Mouse (Mus musculus): ENCODE measurements around the gene Sh2b3. TPM values are rescaled to one million over a fixed set of nuclear protein-coding genes. Genes with fewer than 3 reads are reported as not detected.
"Not testable (repeated sequence)": the region's sequence is repeated elsewhere in the genome, so short reads cannot be mapped to it uniquely, and the experiment has no call there.

Sh2b3 gene
- polyA plus RNA-seq, 1 experiment from 2014 or later = 12.7 TPM

DNA sequence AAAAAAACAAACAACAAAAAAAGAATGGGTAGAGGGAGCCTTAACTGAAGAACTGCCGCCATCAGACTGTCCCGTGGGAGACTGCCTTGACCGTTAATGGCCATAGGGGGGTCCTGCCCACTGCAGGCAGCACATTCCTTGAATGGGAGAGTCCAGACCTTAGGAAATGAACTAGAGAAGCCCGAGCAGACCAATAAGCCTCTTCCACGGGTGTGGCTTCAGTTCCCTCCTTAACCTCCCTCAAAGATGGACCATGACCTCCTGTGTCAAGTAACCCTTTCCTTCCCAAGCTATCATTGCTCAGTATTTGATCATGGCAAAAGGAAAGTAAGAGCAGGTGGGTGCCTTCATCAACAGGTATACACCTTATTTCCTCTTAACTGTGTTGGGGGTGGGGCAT is 24.5 kb upstream of the Sh2b3 start:
- Histone ChIP-seq H3K9me3 (peaks cover 6% of the 10 kb centered on the region), H3K27ac (no peak overlapping the region), H3K4me3 (replicated peaks) (no peak overlapping the region), H3K4me1 (replicated peaks) (0 out of 2 replicates have a peak, but pooled peaks cover 3% of the 10 kb centered on the region), H3K36me3 (peaks cover 14% of the 10 kb centered on the region), H3K9ac (replicated peaks) (no peak overlapping the region), H3K4me2 (no peak overlapping the region), H3K27me3 (0 out of 2 replicates have a peak, but pooled peaks cover 2% of the 10 kb centered on the region)
- WGBS = 55% methylated on average over 5 of the region's 5 CpGs
- no peak for ATAC-seq (ENCODE audit: insufficient number of reproducible peaks, insufficient read depth, low FRiP score, low TSS enrichment, low read depth)

DNA sequence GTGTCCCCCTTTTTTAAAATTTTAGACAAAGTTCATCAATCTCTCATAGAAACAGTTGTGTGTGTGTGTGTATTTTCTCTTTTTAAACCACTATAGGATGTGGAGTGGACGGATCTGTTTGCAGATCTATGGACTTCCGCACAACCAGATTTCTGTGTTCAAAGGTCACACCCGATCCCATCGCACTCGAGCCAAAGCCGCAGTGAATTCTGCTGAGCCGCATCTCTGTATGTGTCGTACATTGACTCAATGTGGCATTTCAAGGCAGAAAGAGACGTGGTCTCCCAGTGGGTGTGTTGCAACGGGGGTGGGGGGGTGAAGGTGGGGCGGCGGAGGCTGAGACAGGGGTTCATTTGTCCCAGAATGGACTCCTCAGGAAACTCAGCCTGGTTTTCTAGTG is 21.0 kb upstream of the Sh2b3 start:
- 92% methylated on average over 12 of the region's 12 CpGs for WGBS
- Histone ChIP-seq H3K4me1 (replicated peaks) (no peaks in the 10 kb centered on the region; the same call in 1 of the 2 replicates), H3K4me2 (no peak overlapping the region), H3K9ac (replicated peaks) (no peak overlapping the region), H3K9me3 (peaks cover 6% of the 10 kb centered on the region), H3K36me3 (peaks cover 39% of the 10 kb centered on the region), H3K27me3 (no peaks in the 10 kb centered on the region), H3K27ac (no peak overlapping the region), H3K4me3 (replicated peaks) (no peak overlapping the region)
- ATAC-seq (ENCODE audit: insufficient number of reproducible peaks, insufficient read depth, low FRiP score, low TSS enrichment, low read depth) = no peak

DNA sequence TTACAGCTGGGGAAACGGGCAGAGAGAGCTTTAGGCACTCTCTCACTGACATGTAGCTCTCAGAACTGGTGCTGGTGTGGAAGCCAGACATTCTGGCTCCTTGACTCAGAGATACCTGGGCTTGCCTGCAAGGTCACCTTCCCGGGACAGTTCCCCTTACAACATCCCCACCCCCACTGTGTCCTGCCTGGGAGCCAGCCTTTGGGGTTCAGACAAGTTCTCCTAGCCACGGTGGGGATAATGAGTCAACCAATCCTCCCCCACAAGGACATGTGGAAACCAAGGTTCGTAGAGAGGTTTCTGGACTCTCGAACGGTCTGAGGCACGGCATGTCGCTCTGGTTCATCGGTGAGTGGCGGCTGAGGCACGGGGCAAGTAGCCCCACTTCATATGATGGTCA is 19.3 kb upstream of the Sh2b3 start:
- 86% methylated on average over 11 of the region's 11 CpGs for WGBS
- Histone ChIP-seq H3K4me3 (replicated peaks) (no peak overlapping the region), H3K9ac (replicated peaks) (no peak overlapping the region), H3K36me3 (peaks cover 56% of the 10 kb centered on the region), H3K4me2 (no peak overlapping the region), H3K27ac (no peak overlapping the region), H3K27me3 (no peaks in the 10 kb centered on the region), H3K9me3 (peaks cover 6% of the 10 kb centered on the region), H3K4me1 (replicated peaks) (no peaks in the 10 kb centered on the region; the same call in 1 of the 2 replicates)
- no peak for ATAC-seq (ENCODE audit: insufficient number of reproducible peaks, insufficient read depth, low FRiP score, low TSS enrichment, low read depth)

DNA sequence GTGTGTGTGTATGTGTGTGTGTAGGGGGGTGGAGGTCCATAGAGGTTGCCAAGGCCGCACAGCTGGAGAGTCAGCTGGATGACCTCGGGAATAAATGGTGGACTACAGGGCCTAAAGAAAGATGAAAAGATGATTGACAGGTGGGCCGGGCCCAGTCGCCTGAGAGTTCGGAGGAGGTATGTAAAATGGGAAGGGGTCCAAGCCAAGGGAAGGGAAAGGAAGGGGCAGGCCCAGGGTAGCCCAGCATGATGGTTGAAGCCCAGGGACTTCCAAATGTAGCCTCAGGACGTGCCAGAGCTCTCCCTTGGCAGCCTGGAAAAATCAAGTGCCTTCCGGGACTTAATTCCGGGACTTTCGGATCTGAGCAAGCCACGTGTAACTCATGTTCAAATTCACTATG is 17.3 kb upstream of the Sh2b3 start:
- H3K9me3 ChIP-seq = no peaks in the 10 kb centered on the region
- no peak for ATAC-seq (ENCODE audit: insufficient number of reproducible peaks, insufficient read depth, low FRiP score, low TSS enrichment, low read depth)
- H3K4me1 ChIP-seq (replicated peaks) = peaks cover 14% of the 10 kb centered on the region
- H3K36me3 ChIP-seq = peaks cover 56% of the 10 kb centered on the region
- no peak overlapping the region for H3K4me3 ChIP-seq (replicated peaks)
- H3K4me2 ChIP-seq = no peak overlapping the region
- no peak overlapping the region for H3K27ac ChIP-seq
- no peaks in the 10 kb centered on the region for H3K27me3 ChIP-seq
- H3K9ac ChIP-seq (replicated peaks) = no peak overlapping the region
- 87% methylated on average over 10 of the region's 10 CpGs for WGBS

DNA sequence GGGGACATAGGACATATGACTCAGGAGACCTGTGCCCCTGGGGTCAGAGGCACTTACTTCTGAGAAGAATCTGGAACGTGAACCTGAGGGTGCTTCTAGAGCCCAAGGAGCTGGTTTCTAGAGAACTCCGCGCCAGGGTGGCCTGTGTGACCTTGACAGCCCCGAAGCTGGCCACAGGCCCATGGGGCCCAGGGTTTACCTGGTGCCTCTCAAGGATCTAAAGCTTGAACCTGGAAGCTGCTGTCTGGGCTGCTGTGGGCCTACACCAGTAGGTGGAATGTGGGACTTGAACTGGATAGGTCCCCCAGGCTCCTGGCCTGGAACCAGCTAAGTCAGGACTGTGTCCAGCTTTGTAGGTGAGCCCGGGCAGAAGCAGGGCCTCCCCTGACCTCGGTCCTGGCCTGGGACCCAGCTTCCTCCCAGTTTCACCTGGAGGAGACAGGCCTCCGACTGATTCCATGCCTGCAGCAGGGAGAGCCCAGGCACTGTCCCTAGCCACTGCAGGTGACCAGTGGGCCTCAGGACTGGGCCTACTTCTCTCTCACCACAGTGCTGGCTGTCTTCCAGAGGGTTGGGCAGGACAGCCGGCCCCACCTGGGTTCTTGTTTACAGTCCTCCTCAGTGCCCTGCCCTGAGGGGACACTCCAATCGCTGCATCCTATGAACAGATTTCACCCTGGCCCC is 16.1 kb upstream of the Sh2b3 start:
- Histone ChIP-seq H3K9me3 (no peaks in the 10 kb centered on the region), H3K4me2 (no peak overlapping the region), H3K27me3 (no peaks in the 10 kb centered on the region), H3K36me3 (peaks cover 56% of the 10 kb centered on the region), H3K9ac (replicated peaks) (no peak overlapping the region), H3K4me1 (replicated peaks) (peaks cover 18% of the 10 kb centered on the region), H3K27ac (no peak overlapping the region), H3K4me3 (replicated peaks) (no peak overlapping the region)
- 93% methylated on average over 9 of the region's 9 CpGs for whole genome bisulfite sequencing
- no peak for ATAC-seq (ENCODE audit: insufficient number of reproducible peaks, insufficient read depth, low FRiP score, low TSS enrichment, low read depth)

DNA sequence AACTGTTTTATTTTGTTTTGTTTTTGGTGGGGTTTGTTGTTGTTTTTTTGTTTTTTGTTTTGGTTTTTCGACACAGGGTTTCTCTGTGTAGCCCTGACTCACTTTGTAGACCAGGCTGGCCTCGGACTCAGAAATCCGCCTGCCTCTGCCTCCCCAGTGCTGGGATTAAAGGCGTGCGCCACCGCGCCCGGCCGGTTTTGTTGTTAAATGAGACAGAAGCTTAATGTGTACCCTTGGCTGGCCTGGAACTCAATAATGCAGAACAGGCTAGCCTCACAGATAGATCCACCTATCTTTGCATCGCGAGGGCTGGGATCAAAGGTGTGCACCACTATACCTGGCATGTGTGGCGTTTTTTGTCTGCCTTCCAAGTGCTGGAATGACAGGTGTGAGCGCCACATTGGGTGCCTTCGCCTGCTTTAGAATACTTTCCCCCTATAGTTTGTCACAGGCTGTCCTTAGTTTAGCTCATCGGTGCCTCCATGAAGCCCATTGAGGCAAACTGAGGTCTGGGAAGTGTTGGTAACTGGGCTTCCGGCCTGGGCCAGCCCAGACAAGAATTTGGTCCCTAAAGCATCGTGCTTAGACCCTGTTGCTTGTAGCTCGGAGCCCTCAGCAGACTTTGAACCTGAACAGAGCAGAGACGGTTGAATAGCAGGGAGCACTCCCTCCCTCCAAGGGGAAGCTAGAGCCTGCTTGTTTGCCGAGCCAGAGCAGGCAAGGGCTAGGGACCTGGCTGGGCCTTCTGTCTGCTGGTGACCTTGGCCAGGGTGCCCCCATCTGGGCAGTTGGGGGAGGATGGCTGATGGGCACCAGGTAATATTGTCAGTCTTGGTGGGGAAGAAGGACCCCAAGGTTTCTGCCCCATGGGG is 12.3 kb upstream of the Sh2b3 start:
- Histone ChIP-seq H3K9ac (replicated peaks) (peak overlapping the region; percentile 88), H3K4me2 (peak overlapping the region; percentile 72), H3K4me3 (replicated peaks) (peak overlapping the region; percentile 83), H3K27me3 (peaks cover 13% of the 10 kb centered on the region; the same call in 1 of the 2 replicates), H3K4me1 (replicated peaks) (peaks cover 23% of the 10 kb centered on the region), H3K9me3 (no peaks in the 10 kb centered on the region), H3K27ac (no peak overlapping the region), H3K36me3 (peaks cover 38% of the 10 kb centered on the region)
- 42% methylated on average over 20 of the region's 20 CpGs for WGBS
- no peak for ATAC-seq (ENCODE audit: insufficient number of reproducible peaks, insufficient read depth, low FRiP score, low TSS enrichment, low read depth)

DNA sequence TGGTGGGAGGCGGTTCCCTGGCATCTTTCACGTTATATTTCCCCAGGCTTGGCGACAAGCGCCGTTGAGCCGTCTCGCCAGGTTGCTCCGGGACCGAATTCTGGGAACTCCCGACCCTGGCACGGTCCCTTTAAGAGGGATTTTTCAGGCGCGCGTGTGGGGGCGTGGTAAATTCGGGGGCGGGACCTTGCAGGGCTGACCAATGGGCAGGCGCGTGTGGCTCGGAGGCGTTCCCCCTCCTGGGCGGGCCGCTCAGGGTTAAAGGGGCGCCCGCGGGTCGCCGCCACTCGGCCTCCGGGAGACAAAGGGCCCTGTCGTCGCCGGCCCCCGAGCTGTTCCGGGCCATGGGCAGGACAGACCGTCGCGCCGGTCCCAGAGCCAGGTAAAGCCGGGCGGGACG is 11.3 kb upstream of the Sh2b3 start, which contains the start of gene Pheta1:
TSS of gene Pheta1 (plus strand) at position 242 of the 400 bp plus-strand sequence.
- Histone ChIP-seq H3K9ac (replicated peaks) (peak within 1 kb of the TSS; percentile 88), H3K9me3 (no peaks in the 10 kb centered on the region), H3K36me3 (peaks cover 28% of the 10 kb centered on the region), H3K4me3 (replicated peaks) (peak within 1 kb of the TSS; percentile 83), H3K4me1 (replicated peaks) (peaks cover 23% of the 10 kb centered on the region), H3K4me2 (peak within 1 kb of the TSS; percentile 72), H3K27me3 (peaks cover 22% of the 10 kb centered on the region), H3K27ac (peak within 1 kb of the TSS; percentile 83)
- under 1% methylated on average over 42 of the region's 42 CpGs for WGBS
- ATAC-seq (ENCODE audit: insufficient number of reproducible peaks, insufficient read depth, low FRiP score, low TSS enrichment, low read depth) = peak; percentile 86

DNA sequence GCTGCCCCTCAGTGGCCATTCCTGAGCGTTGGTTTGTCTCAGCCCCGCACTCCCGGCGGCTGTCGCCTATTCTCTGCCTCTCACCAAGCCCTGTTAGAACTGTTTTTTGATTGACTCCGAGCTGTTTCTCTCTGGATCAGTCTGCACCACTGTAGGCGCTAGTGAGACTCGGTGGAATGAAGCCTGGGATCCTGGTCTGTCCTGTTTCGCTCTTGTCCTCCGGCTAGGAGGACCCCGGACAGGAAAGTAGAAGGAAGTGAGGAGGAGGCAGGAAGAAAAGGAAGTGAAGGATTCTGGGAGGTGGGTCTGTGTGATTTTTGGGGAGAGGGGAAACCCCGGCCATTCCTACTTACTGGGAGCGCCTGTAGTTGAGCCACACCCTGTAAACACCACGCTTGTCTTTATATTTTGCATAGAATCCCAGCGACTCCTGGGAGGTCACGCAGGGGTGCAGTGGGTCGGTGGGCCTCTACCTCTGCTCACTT is 10.6 kb upstream of the Sh2b3 start:
- under 1% methylated on average over 17 of the region's 17 CpGs for WGBS
- ATAC-seq (ENCODE audit: insufficient number of reproducible peaks, insufficient read depth, low FRiP score, low TSS enrichment, low read depth) = 0 out of 2 replicates have a peak, but pooled peaks have one; percentile 26
- Histone ChIP-seq H3K4me1 (replicated peaks) (peaks cover 23% of the 10 kb centered on the region), H3K9me3 (no peaks in the 10 kb centered on the region), H3K36me3 (peaks cover 21% of the 10 kb centered on the region), H3K27me3 (peaks cover 28% of the 10 kb centered on the region), H3K9ac (replicated peaks) (peak overlapping the region; percentile 88), H3K4me2 (peak overlapping the region; percentile 72), H3K27ac (peak overlapping the region; percentile 83), H3K4me3 (replicated peaks) (peak overlapping the region; percentile 83)

DNA sequence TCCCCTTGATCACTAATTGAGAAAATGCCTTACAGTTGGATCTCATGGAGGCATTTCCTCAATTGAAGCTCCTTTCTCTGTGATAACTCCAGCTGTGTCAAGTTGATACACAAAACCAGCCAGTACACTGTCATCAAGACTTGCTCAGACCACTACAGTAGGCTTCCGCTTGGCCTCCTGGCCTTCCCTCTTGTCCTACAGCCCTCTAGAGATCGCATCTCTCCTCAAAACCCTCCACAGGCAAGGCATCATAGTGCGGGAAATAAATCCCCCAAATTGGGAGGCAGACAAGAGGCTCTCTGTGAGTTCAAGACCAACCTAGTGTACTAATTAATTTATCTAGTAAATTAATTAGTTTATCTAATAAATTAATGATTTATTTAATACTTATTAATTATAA is 9.8 kb upstream of the Sh2b3 start:
- not testable (repeated sequence) for H3K9me3 ChIP-seq; H3K4me3 ChIP-seq (replicated peaks); ATAC-seq (ENCODE audit: insufficient number of reproducible peaks, insufficient read depth, low FRiP score, low TSS enrichment, low read depth); H3K27ac ChIP-seq; H3K9ac ChIP-seq (replicated peaks); H3K4me2 ChIP-seq
- 78% methylated on average over 3 of the region's 3 CpGs for WGBS
- Histone ChIP-seq H3K27me3 (peaks cover 34% of the 10 kb centered on the region), H3K36me3 (peaks cover 13% of the 10 kb centered on the region), H3K4me1 (replicated peaks) (peaks cover 27% of the 10 kb centered on the region)

DNA sequence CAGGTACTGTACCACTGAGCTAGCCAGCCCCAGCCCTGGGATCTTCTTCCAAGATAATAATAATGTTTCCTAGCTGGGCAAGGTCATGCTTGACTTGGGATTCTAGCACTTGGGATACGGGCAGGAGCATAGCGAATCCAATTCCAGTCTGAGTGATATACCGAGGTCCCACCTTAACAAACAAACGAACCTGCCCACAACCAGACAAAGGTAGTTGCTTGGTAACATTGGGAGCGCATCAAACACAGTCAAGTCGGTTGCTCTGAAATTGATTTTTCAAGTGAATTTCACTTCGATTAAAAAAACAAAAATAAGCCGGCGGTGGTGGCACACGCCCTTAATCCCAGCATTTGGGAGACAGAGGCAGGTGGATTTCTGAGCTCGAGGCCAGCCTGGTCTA is 8.9 kb upstream of the Sh2b3 start:
- WGBS = 84% methylated on average over 11 of the region's 11 CpGs
- H3K4me2 ChIP-seq = no peak overlapping the region
- H3K27me3 ChIP-seq = peaks cover 43% of the 10 kb centered on the region
- no peak overlapping the region for H3K27ac ChIP-seq
- H3K9ac ChIP-seq (replicated peaks) = no peak overlapping the region
- no peak for ATAC-seq (ENCODE audit: insufficient number of reproducible peaks, insufficient read depth, low FRiP score, low TSS enrichment, low read depth)
- H3K9me3 ChIP-seq = no peaks in the 10 kb centered on the region
- H3K4me3 ChIP-seq (replicated peaks) = no peak overlapping the region
- peaks cover 29% of the 10 kb centered on the region for H3K4me1 ChIP-seq (replicated peaks)
- peaks cover 4% of the 10 kb centered on the region for H3K36me3 ChIP-seq

DNA sequence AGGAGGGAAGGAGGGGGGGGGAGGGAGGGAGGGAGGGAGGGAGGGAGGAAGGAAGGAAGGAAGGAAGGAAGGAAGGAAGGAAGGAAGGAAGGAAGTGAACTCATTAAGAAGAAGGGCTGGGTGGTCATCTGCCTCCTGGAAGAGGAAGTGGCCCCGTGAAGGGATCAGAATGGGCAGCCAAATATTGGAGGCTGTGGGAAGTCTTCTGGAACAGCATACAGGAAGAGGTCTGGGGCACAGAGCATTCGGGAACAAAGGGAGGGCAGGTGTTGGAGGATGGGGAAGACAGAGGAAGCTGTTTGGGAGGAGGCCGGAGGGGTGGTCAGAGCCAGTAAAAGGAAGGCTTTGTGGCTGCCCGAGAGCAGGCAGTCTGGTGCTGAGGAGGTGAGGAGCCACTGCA is 7.9 kb upstream of the Sh2b3 start:
- Histone ChIP-seq H3K9me3 (no peaks in the 10 kb centered on the region), H3K4me1 (replicated peaks) (peaks cover 21% of the 10 kb centered on the region), H3K9ac (replicated peaks) (no peak overlapping the region), H3K4me2 (no peak overlapping the region), H3K27ac (no peak overlapping the region), H3K36me3 (no peaks in the 10 kb centered on the region), H3K4me3 (replicated peaks) (no peak overlapping the region), H3K27me3 (peaks cover 43% of the 10 kb centered on the region)
- ATAC-seq (ENCODE audit: insufficient number of reproducible peaks, insufficient read depth, low FRiP score, low TSS enrichment, low read depth) = no peak
- 25% methylated on average over 4 of the region's 4 CpGs for WGBS
